Mouse (Mus musculus) midbrain, embryonic 15.5 days (tissue): Measurements from ENCODE around the gene Pkd1l2. TPM values are rescaled to one million over a fixed set of nuclear protein-coding genes. Genes with fewer than 3 reads are reported as not detected.

ENCODE experiments used
- ATAC-seq: fragments of 200-750 bp; cut with Nextera tagmentation; replicated peaks from 2 replicates; pipeline ENCODE4 v1.8.0; 2017; ENCODE audit warnings: moderate TSS enrichment
- H3K27ac ChIP-seq: fragments of 300-500 bp; sonication (generic); 2 replicates; pipeline ENCODE4 v1.5.1; 2015; ENCODE audit warnings: mild to moderate bottlenecking, inconsistent platforms
- H3K27me3 ChIP-seq: fragments of 300-500 bp; sonication (generic); replicated peaks from 2 replicates; pipeline ENCODE4 v1.6.1; 2015; ENCODE audit warnings: inconsistent platforms
- H3K36me3 ChIP-seq: fragments of 300-500 bp; sonication (generic); replicated peaks from 2 replicates; pipeline ENCODE4 v1.6.1; 2015; ENCODE audit warnings: inconsistent platforms
- H3K4me1 ChIP-seq: fragments of 300-500 bp; sonication (generic); 2 replicates; pipeline ENCODE4 v1.6.1; 2015; ENCODE audit warnings: inconsistent platforms
- H3K4me2 ChIP-seq: fragments of 300-500 bp; sonication (generic); 2 replicates; pipeline ENCODE4 v1.6.1; 2015; ENCODE audit warnings: inconsistent platforms, mild to moderate bottlenecking, moderate library complexity
- H3K4me3 ChIP-seq: fragments of 300-500 bp; sonication (generic); 2 replicates; pipeline ENCODE4 v1.5.1; 2015; ENCODE audit warnings: mild to moderate bottlenecking, inconsistent platforms
- H3K9ac ChIP-seq: fragments of 300-500 bp; sonication (generic); 2 replicates; pipeline ENCODE4 v1.6.1; 2015; ENCODE audit warnings: mild to moderate bottlenecking, inconsistent platforms
- H3K9me3 ChIP-seq: fragments of 300-500 bp; sonication (generic); 2 replicates; pipeline ENCODE4 v1.6.1; 2016; ENCODE audit warnings: inconsistent platforms
- WGBS: fragments of 180-500 bp; shearing (Covaris S2); methylation state at CpG from one replicate; pipeline ENCODE4 v1.1.7; 2015; ENCODE audit warnings: mixed read lengths; 5-methylcytosine and 5-hydroxymethylcytosine counted together
- polyA plus RNA-seq: library from polyadenylated mRNA; unstranded; fragments of >200 nt; fragmentation: Nextera tagmentation; extraction: Ambion mirVana; gene quantifications from 2 replicates; pipeline ENCODE4 v1.2.1, GENCODE M21; 2015

Gene Pkd1l2
- polyA plus RNA-seq, 1 experiment from 2014 or later: not detected

DNA sequence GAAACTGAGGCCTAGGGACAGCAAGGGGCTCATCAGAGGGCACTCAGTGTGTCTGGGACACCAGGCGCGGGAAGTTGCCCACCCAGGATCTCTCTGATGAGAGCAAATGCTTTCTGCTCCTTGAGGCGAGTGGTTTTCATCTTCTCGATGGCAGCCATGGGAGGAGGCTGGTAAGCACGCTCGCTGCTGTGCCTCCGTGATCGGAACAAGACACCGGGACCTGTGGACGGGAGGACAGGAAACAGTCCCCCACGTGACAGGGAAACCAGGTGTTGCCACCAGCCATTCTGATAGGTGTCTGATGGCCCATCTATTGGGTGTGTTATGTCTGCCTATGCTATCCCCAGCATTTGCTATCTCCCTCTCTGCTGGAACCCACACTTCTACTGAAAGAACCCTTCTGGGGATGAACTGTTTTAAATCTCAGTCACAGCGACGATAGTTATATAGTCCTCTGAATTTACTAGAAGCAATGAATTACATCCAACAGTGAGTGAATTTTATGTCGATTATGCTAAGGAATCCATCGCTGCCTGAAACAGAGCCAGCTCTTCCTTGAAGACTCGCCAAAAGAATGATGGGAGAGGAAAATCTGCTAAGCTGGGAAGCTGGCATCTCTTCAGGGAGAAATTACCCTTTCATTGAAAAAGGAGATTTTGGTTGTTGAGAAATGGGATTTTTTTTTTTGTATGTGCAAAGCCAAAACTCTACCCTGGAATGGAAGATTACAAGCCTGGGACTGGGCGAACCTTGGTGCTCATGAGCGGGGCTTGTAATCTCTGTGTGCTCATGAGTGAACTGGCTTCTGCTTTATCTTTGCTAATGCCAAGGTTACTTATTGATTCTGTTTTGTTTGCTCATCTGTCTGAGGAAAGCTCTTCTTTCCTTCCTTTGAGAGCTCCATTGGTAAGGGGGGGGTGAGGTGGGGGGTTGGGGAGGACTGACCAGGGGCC, 62.6 kb downstream of the Pkd1l2 start:
- H3K4me1 ChIP-seq: no peaks in the 10 kb centered on the region
- H3K27me3 ChIP-seq: no peaks in the 10 kb centered on the region
- H3K9me3 ChIP-seq: no peaks in the 10 kb centered on the region
- ATAC-seq: no peak
- H3K4me2 ChIP-seq: no peak overlapping the region
- no peak overlapping the region for H3K4me3 ChIP-seq
- WGBS: 86% methylated on average over 18 of the region's 18 CpGs
- H3K27ac ChIP-seq: no peak overlapping the region
- H3K36me3 ChIP-seq: no peaks in the 10 kb centered on the region
- H3K9ac ChIP-seq: no peak overlapping the region

DNA sequence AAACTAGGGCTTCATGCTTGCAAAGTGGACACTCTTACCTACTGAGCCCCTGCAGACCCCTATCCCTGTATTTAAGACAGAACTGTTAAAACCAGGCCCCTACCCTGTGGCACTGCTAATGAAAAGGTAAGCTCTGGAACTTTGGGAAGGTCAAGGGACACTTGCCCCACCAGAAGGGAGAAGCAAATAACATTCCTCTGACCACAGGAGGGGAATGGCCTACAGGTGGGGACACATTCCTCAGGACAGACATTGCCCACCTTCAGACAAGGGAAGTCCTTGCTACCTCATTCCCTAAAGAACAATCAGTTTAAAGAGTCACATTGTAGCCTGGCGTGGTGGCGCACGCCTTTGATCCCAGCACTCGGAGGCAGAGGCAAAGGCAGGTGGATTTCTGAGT, 64.4 kb downstream of the Pkd1l2 start:
- H3K27me3 ChIP-seq: no peaks in the 10 kb centered on the region
- no peaks in the 10 kb centered on the region for H3K36me3 ChIP-seq
- no peak overlapping the region for H3K4me2 ChIP-seq
- no peak overlapping the region for H3K9ac ChIP-seq
- no peaks in the 10 kb centered on the region for H3K4me1 ChIP-seq
- H3K27ac ChIP-seq: no peak overlapping the region
- 94% methylated on average over 4 of the region's 4 CpGs for WGBS
- no peaks in the 10 kb centered on the region for H3K9me3 ChIP-seq
- H3K4me3 ChIP-seq: no peak overlapping the region
- ATAC-seq: no peak

DNA sequence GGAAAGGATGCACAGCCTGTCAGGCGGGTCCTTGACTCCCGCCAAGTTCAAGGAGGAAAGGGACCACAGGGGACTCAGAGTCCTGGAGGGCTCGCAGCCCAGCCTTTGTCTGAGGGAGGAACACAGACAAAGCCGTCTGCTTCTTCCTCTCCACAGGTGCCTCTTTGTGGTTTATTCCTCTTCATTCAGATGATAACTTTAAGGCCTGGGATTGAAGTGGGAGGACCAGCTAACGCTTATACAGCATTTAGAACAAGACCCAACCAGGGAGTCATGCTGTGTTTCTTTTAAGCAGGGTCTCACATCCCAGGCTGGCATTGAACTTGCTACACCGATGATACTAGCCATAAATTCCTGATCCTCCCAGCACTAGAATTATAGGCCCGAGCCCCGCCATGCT, 65.2 kb downstream of the Pkd1l2 start:
- Histone ChIP-seq H3K4me2 (no peak overlapping the region), H3K9me3 (no peaks in the 10 kb centered on the region), H3K27ac (no peak overlapping the region), H3K36me3 (no peaks in the 10 kb centered on the region), H3K27me3 (no peaks in the 10 kb centered on the region), H3K4me1 (no peaks in the 10 kb centered on the region), H3K4me3 (no peak overlapping the region), H3K9ac (no peak overlapping the region)
- 34% methylated on average over 8 of the region's 8 CpGs for WGBS
- ATAC-seq: no peak

DNA sequence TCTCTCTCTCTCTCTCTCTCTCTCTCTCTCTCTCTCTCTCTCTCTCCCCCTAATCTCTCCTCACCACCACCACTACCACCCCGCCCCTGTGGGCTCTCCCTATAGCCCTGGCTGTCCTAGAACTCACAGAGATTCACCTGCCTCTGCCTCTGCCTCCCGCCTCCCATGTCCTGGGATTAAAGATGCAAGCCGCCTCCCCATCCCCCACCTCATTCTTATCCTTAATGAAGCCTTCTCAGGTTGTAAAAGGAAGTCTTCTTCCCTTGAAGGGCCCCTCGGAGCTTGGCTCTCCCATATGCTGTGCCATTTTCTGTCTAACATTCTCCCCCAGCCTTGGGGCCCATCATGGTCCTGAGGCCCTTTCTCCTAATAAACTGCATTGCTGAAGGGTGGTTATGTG, 66.6 kb downstream of the Pkd1l2 start:
- no peak overlapping the region for H3K9ac ChIP-seq
- ATAC-seq: no peak
- no peak overlapping the region for H3K4me2 ChIP-seq
- H3K36me3 ChIP-seq: no peaks in the 10 kb centered on the region
- H3K27me3 ChIP-seq: no peaks in the 10 kb centered on the region
- no peaks in the 10 kb centered on the region for H3K4me1 ChIP-seq
- no peaks in the 10 kb centered on the region for H3K9me3 ChIP-seq
- H3K4me3 ChIP-seq: no peak overlapping the region
- no peak overlapping the region for H3K27ac ChIP-seq
- 64% methylated on average over 4 of the region's 4 CpGs for WGBS

DNA sequence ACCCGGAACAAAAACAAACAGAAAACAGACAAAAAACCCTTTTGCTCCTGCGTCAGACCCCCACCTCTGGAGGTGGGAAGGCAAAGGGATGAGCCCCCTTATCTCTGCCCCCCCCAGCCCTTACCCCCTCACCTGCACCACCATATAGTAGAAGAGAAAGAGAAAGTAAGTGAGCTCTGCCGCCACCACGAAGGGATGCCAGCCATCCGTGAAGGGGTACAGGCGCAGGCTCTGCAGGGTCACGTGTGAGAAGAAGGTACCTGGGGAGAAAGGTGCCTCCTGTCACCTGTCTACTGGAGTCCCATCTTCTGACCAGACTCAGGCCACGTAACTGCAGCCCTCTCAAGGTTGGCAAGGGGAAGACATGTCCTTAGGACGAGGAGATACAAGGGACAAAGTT, 70.9 kb downstream of the Pkd1l2 start:
- Histone ChIP-seq H3K27me3 (no peaks in the 10 kb centered on the region), H3K4me3 (no peak overlapping the region), H3K4me2 (no peak overlapping the region), H3K36me3 (no peaks in the 10 kb centered on the region), H3K9me3 (no peaks in the 10 kb centered on the region), H3K27ac (no peak overlapping the region), H3K9ac (no peak overlapping the region), H3K4me1 (no peaks in the 10 kb centered on the region)
- no peak for ATAC-seq
- 84% methylated on average over 9 of the region's 9 CpGs for WGBS

DNA sequence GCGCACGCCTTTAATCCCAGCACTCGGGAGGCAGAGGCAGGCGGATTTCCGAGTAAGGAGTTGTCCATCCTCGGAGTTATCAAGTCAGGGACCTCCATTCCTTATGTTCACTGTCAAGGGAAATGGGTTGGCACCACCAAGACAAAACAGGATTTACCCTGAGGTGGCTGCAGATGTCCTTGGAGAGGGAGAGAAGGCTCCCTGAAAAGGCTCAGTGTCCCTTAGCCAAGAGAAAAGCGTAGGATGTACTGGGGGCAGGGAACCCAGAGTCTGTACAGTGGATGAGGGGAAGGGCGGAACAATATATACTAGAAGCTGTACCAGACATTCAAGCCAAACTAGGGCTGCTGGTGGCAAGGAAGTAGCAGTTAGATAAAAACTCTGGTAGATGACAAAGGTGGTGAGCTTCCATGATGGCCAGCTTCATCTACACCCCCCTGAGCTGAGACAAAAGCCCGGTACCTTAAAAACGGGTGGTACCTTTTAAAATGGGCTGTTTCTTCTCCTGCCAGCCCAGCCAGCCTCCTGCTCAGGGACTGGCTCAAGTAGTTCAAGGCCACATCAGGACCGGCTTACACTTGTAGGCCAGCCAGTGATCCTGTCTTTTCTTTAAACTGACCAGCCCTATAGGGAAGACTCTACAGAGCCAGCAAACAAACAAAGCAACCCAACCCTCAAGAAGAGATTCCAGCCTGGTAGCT, 88.1 kb downstream of the Pkd1l2 start:
- Histone ChIP-seq H3K9ac (peak overlapping the region; percentile 46; the same call in 1 of the 2 replicates), H3K4me1 (peaks cover 18% of the 10 kb centered on the region), H3K36me3 (no peaks in the 10 kb centered on the region), H3K4me2 (peak overlapping the region; percentile 90), H3K27ac (no peak overlapping the region), H3K27me3 (no peaks in the 10 kb centered on the region), H3K9me3 (no peaks in the 10 kb centered on the region), H3K4me3 (peak overlapping the region; percentile 75)
- no peak for ATAC-seq
- 62% methylated on average over 11 of the region's 11 CpGs for WGBS

DNA sequence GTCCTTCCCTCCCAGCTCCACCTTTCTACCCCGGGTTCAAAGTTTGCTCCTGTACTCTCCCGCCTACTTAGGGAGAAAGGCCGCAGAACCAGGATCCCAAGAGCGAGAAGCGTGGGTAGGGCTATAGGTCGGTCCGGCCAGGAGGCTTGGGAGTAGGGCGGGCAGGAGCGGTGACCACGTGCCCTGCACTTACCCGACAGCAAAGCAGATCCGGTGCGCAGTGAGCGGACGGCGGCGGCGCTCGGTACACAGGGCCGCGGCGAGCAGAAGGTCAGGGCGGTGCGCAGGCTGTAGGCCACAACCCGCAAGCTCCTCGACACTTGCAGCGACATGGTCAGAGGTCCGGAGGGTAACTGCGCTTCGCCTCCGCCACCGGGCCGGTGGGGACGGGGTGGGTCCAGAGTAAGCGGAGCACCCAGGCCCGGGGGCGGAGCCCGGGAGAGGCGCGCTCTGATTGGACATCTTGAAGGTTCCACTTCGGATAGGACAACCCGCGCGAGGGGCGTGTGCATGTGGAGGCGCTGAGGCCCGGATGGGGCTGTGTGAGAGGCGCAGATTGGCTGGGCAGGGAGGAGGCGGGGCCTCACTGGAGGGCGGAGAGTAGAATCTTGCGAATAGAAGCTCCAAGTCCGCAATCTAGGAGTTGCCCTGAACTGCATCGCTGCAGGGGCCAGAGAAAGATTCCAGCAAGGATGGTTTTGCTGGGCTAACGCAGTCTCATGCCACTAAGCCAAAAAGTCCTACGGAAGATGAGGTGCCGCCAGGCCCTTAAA, 89.0 kb downstream of the Pkd1l2 start, which contains the start of gene Gcsh:
Gene Gcsh, minus strand, starts transcription at position 443 of the 773 bp plus-strand sequence.
- no peaks in the 10 kb centered on the region for H3K27me3 ChIP-seq
- peak within 1 kb of the TSS; percentile 56 for H3K9ac ChIP-seq
- peak; percentile 100 for ATAC-seq
- no peaks in the 10 kb centered on the region for H3K9me3 ChIP-seq
- peak within 1 kb of the TSS; percentile 90 for H3K4me2 ChIP-seq
- H3K27ac ChIP-seq: 0 out of 2 replicates have a peak within 1 kb of the TSS, but pooled peaks have one; percentile 60
- peaks cover 18% of the 10 kb centered on the region for H3K4me1 ChIP-seq
- H3K4me3 ChIP-seq: peak within 1 kb of the TSS; percentile 75
- WGBS: 1% methylated on average over 56 of the region's 56 CpGs
- H3K36me3 ChIP-seq: no peaks in the 10 kb centered on the region

DNA sequence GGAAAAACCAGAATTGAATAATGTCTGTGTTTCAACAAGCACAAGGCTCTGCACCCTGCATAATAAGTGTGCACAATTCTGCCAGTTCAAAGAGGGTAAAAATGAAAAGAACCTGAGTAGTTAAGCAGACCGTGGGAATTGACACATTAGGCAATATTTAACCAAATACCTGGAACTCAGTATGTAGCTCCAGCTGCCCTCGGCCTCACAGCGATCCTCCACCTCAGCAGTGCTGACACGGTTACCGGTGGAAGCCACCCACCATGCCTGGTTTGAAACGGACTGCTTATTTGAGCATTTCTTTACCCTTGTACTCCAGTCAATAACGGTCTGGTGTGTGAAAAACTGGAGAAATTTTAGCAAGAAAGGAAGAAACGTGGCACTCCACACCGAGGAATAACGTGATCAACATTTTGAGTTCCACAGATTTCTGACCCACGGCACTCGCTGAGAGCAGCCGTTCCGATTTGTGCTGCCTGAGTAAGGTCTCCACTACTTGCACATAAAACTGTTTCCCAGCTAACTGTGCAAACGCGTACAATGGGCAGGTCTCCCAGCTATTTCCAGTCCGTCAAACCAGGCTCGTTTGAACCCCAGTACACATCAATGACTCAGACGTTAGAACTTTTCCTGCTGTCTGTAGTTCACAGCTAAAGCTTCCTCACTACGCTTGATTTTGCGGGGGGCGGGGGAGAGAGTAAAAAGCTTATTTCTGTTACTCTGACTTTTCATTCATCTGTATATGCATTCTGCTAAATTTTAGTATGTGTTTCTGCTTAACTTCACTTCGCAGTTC, 89.9 kb downstream of the Pkd1l2 start:
- no peaks in the 10 kb centered on the region for H3K27me3 ChIP-seq
- peak overlapping the region; percentile 75 for H3K4me3 ChIP-seq
- ATAC-seq: no peak
- 8% methylated on average over 23 of the region's 23 CpGs for WGBS
- H3K27ac ChIP-seq: no peak overlapping the region
- no peaks in the 10 kb centered on the region for H3K9me3 ChIP-seq
- H3K4me1 ChIP-seq: peaks cover 18% of the 10 kb centered on the region
- H3K9ac ChIP-seq: peak overlapping the region; percentile 56; the same call in 1 of the 2 replicates
- no peaks in the 10 kb centered on the region for H3K36me3 ChIP-seq
- H3K4me2 ChIP-seq: peak overlapping the region; percentile 90

DNA sequence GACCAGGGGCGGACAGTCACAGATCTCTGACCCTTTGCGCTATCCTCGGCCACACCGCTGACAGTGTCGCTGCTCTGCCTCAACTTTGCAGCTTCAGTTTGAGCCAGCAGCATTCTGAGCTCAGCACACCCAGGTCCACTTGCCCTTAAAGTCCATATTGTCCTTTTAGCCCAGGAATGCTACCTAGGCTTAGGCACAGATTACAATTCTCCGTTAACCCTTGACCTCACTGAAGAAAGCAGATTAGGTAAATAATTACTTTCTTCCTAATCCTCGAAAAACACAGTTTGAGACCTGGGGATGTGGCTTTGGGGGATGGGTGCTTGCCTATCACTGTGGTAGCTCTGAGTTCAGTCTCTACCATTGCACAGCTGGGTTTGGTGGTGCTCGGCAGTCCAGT, 91.0 kb downstream of the Pkd1l2 start:
- H3K9me3 ChIP-seq: no peaks in the 10 kb centered on the region
- H3K27me3 ChIP-seq: no peaks in the 10 kb centered on the region
- peaks cover 18% of the 10 kb centered on the region for H3K4me1 ChIP-seq
- no peak for ATAC-seq
- no peaks in the 10 kb centered on the region for H3K36me3 ChIP-seq
- no peak overlapping the region for H3K4me3 ChIP-seq
- H3K4me2 ChIP-seq: no peak overlapping the region
- 76% methylated on average over 8 of the region's 8 CpGs for WGBS
- H3K27ac ChIP-seq: no peak overlapping the region
- no peak overlapping the region for H3K9ac ChIP-seq

DNA sequence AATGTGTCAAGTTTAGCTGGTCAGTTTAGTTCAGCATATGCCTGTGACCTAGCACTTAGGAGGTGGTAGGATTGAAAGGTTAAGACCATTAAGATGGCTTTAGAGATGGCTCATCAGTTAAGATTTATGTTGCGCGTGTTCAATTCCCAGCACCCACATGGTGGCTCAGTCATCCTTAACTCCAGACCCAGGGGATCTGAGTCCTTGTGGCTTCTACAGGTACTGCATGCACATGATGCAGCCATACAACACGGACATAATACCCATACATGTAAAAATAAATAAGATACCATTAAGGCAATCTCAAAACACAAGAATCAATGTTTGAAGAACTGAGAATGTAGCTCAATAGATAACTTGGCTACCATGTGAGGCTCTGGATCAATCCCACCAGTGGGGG, 92.4 kb downstream of the Pkd1l2 start:
- Histone ChIP-seq H3K36me3 (no peaks in the 10 kb centered on the region), H3K9ac (no peak overlapping the region), H3K27me3 (no peaks in the 10 kb centered on the region), H3K4me1 (peaks cover 18% of the 10 kb centered on the region), H3K27ac (no peak overlapping the region), H3K4me2 (no peak overlapping the region), H3K4me3 (no peak overlapping the region), H3K9me3 (no peaks in the 10 kb centered on the region)
- 97% methylated on average over 3 of the region's 3 CpGs for WGBS
- ATAC-seq: no peak

DNA sequence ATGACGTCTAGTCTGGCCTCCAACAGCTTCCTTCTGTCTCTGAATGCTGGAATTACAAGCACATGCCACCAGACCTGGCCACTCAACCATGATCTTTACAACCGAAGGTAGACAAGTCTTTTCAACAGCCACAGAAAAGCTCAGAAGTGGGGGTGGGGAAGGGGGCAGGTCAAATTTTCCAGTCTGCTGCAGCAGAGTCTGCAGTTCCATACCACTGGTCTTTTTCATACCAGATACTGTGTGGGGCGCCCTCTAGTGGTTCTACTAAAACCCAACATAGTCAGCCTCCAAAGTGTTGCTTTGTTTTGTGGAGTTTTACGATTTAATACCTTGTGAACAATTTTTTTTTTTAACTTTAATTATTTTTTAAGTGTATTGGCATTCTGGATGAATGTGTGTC, 102.1 kb downstream of the Pkd1l2 start:
- Histone ChIP-seq H3K27me3 (no peaks in the 10 kb centered on the region), H3K36me3 (no peaks in the 10 kb centered on the region), H3K4me3 (no peak overlapping the region), H3K9me3 (no peaks in the 10 kb centered on the region), H3K9ac (no peak overlapping the region), H3K27ac (no peak overlapping the region), H3K4me1 (peaks cover 12% of the 10 kb centered on the region), H3K4me2 (no peak overlapping the region)
- 12% methylated on average over 4 of the region's 4 CpGs for WGBS
- ATAC-seq: no peak
